Mouse (Mus musculus) MEL (cell line): ENCODE measurements around the gene Cep89. TPM values are rescaled to one million over a fixed set of nuclear protein-coding genes. Genes with fewer than 3 reads are reported as not detected.

Source experiments
- DNase-seq: peaks from one replicate; pipeline ENCODE4 v3.0.0; 2011; ENCODE audit warnings: low read depth, low spot score
- H3K27ac ChIP-seq: 2 replicates; pipeline ENCODE4 v1.5.1; 2012; ENCODE audit warnings: low read depth, mild to moderate bottlenecking, control low read depth, low read length, moderate library complexity; ENCODE audit not compliant: control insufficient read depth
- H3K27me3 ChIP-seq, 2 experiments: fragments of 150-350 bp in 1 of 2; sonication (generic) in 1 of 2; 2 replicates each; pipeline ENCODE4 v1.6.1; 2012; ENCODE audit warnings: low read length in 2 of 2, mild to moderate bottlenecking in 2 of 2, improper control_type of control experiment in 1 of 2, moderate library complexity in 1 of 2; ENCODE audit not compliant: insufficient read depth in 2 of 2, control insufficient read depth in 1 of 2
- H3K36me3 ChIP-seq, 2 experiments: 2 replicates each; pipeline ENCODE4 v1.6.1; 2012 to 2014; ENCODE audit warnings: low read length in 2 of 2, improper control_type of control experiment in 1 of 2, inconsistent platforms in 1 of 2, mild to moderate bottlenecking in 1 of 2; ENCODE audit not compliant: insufficient read depth in 2 of 2, control insufficient read depth in 1 of 2
- H3K4me1 ChIP-seq, 2 experiments: fragments of 150-350 bp in 1 of 2; sonication (generic) in 1 of 2; 2 replicates each; pipeline ENCODE4 v1.6.1; 2012; ENCODE audit warnings: low read length in 2 of 2, improper control_type of control experiment in 1 of 2, mild to moderate bottlenecking in 1 of 2; ENCODE audit not compliant: insufficient read depth in 2 of 2, control insufficient read depth in 1 of 2
- H3K4me3 ChIP-seq, 2 experiments: fragments of 150-350 bp in 1 of 2; sonication (generic) in 1 of 2; 2 replicates each; pipeline ENCODE4 v1.5.1; 2012; ENCODE audit warnings: low read depth in 2 of 2, low read length in 2 of 2, mild to moderate bottlenecking in 2 of 2, moderate library complexity in 2 of 2, control low read depth in 1 of 2, improper control_type of control experiment in 1 of 2; ENCODE audit not compliant: control insufficient read depth in 1 of 2, insufficient read depth in 1 of 2
- H3K79me2 ChIP-seq: 2 replicates; pipeline ENCODE4 v1.6.1; 2012; ENCODE audit warnings: mild to moderate bottlenecking, low read length, moderate library complexity; ENCODE audit not compliant: control insufficient read depth, poor library complexity, insufficient read depth
- H3K9ac ChIP-seq: 2 replicates; pipeline ENCODE4 v1.6.1; 2012; ENCODE audit warnings: low read depth, mild to moderate bottlenecking, control low read depth, low read length, moderate library complexity; ENCODE audit not compliant: control insufficient read depth, poor library complexity, severe bottlenecking
- H3K9me3 ChIP-seq: fragments of 150-350 bp; sonication (generic); replicated peaks from 2 replicates; pipeline ENCODE4 v1.6.1; 2012; ENCODE audit warnings: mild to moderate bottlenecking, low read length, improper control_type of control experiment, moderate library complexity; ENCODE audit not compliant: insufficient read depth
- CHD1 ChIP-seq: IDR thresholded peaks from 2 replicates; pipeline ENCODE4 v1.6.1; 2012; ENCODE audit warnings: low read depth, mild to moderate bottlenecking, inconsistent platforms, low read length, improper control_type of control experiment
- CTCF ChIP-seq, 3 experiments: IDR thresholded peaks in 2 of 3; conservative IDR thresholded peaks in 1 of 3; 2 replicates each; pipeline ENCODE4 v1.5.1; 2011 to 2012; ENCODE audit warnings: low read length in 3 of 3, low read depth in 2 of 3, mild to moderate bottlenecking in 2 of 3, improper control_type of control experiment in 1 of 3, inconsistent platforms in 1 of 3, mixed read lengths in 1 of 3, moderate library complexity in 1 of 3; ENCODE audit not compliant: control insufficient read depth in 1 of 3, insufficient read depth in 1 of 3, poor library complexity in 1 of 3, severe bottlenecking in 1 of 3
- ELF1 ChIP-seq: IDR thresholded peaks from 2 replicates; pipeline ENCODE4 v1.6.1; 2014; ENCODE audit warnings: low read depth, mild to moderate bottlenecking, inconsistent platforms, low read length, improper control_type of control experiment, moderate library complexity
- EP300 ChIP-seq, 2 experiments: IDR thresholded peaks; 2 replicates each; pipeline ENCODE4 v1.6.1; 2011; ENCODE audit warnings: improper control_type of control experiment in 2 of 2, low read length in 2 of 2, low read depth in 1 of 2, mild to moderate bottlenecking in 1 of 2
- GABPA ChIP-seq: IDR thresholded peaks from 2 replicates; pipeline ENCODE4 v1.6.1; 2012; ENCODE audit warnings: low read depth, mild to moderate bottlenecking, inconsistent platforms, low read length, improper control_type of control experiment, moderate library complexity
- HCFC1 ChIP-seq: IDR thresholded peaks from 2 replicates; pipeline ENCODE4 v1.6.1; 2012; ENCODE audit warnings: low read depth, mild to moderate bottlenecking, inconsistent platforms, low read length, improper control_type of control experiment, moderate library complexity
- MAZ ChIP-seq: IDR thresholded peaks from 2 replicates; pipeline ENCODE4 v1.6.1; 2012; ENCODE audit warnings: low read depth, mild to moderate bottlenecking, inconsistent platforms, low read length, improper control_type of control experiment
- MYB ChIP-seq: IDR thresholded peaks from 2 replicates; pipeline ENCODE4 v1.6.1; 2011; ENCODE audit warnings: mild to moderate bottlenecking, low read depth, low read length, improper control_type of control experiment
- NELFE ChIP-seq: IDR thresholded peaks from 2 replicates; pipeline ENCODE4 v1.6.1; 2011; ENCODE audit warnings: low read depth, low read length, improper control_type of control experiment
- NRF1 ChIP-seq: IDR thresholded peaks from 2 replicates; pipeline ENCODE4 v1.6.1; 2014; ENCODE audit warnings: low read depth, mild to moderate bottlenecking, inconsistent platforms, low read length, improper control_type of control experiment, moderate library complexity; ENCODE audit not compliant: poor library complexity, insufficient read depth, severe bottlenecking
- POLR2AphosphoS2 ChIP-seq: IDR thresholded peaks from 2 replicates; pipeline ENCODE4 v1.6.1; 2011; ENCODE audit warnings: low read length, improper control_type of control experiment
- RCOR1 ChIP-seq: IDR thresholded peaks from 2 replicates; pipeline ENCODE4 v1.6.1; 2012; ENCODE audit warnings: low read depth, mild to moderate bottlenecking, inconsistent platforms, low read length, improper control_type of control experiment
- SIN3A ChIP-seq: IDR thresholded peaks from 2 replicates; pipeline ENCODE4 v1.6.1; 2012; ENCODE audit warnings: low read length, improper control_type of control experiment, inconsistent platforms
- TBP ChIP-seq: IDR thresholded peaks from 2 replicates; pipeline ENCODE4 v1.8.0; 2011; ENCODE audit warnings: low read depth, low read length, improper control_type of control experiment
- TCF12 ChIP-seq: IDR thresholded peaks from 2 replicates; pipeline ENCODE4 v1.6.1; 2014; ENCODE audit warnings: low read depth, mild to moderate bottlenecking, inconsistent platforms, low read length, improper control_type of control experiment, moderate library complexity
- UBTF ChIP-seq: IDR thresholded peaks from 2 replicates; pipeline ENCODE4 v1.6.1; 2012; ENCODE audit warnings: low read depth, mild to moderate bottlenecking, inconsistent platforms, low read length, improper control_type of control experiment, moderate library complexity, borderline replicate concordance; ENCODE audit not compliant: insufficient read depth
- USF2 ChIP-seq, 2 experiments: IDR thresholded peaks; 2 replicates each; pipeline ENCODE4 v1.6.1; 2011 to 2012; ENCODE audit warnings: improper control_type of control experiment in 2 of 2, low read length in 2 of 2, borderline replicate concordance in 1 of 2, inconsistent platforms in 1 of 2, low read depth in 1 of 2, mild to moderate bottlenecking in 1 of 2; ENCODE audit not compliant: insufficient read depth in 1 of 2
- ZMIZ1 ChIP-seq: IDR thresholded peaks from 2 replicates; pipeline ENCODE4 v1.6.1; 2012; ENCODE audit warnings: low read depth, mild to moderate bottlenecking, inconsistent platforms, low read length, improper control_type of control experiment, moderate library complexity
- ZNF384 ChIP-seq: IDR thresholded peaks from 2 replicates; pipeline ENCODE4 v1.6.1; 2012; ENCODE audit warnings: low read depth, mild to moderate bottlenecking, inconsistent platforms, low read length, improper control_type of control experiment
- polyA plus RNA-seq, 2 experiments: library from polyadenylated mRNA; stranded (reverse) in 1 of 2; unstranded in 1 of 2; fragments of >175 nt in 1 of 2; fragments of >200 nt in 1 of 2; gene quantifications; 2 replicates each; pipeline versions ENCODE4 v1.2.1 to v1.2.4; 2012; ENCODE audit warnings: low replicate concordance in 2 of 2, low read depth in 1 of 2; ENCODE audit not compliant: insufficient read length in 2 of 2, insufficient read depth in 1 of 2, missing spikeins in 1 of 2
- total RNA-seq: library from RNA; depleted of rRNA; stranded (reverse); fragments of 300-350 nt; gene quantifications from 2 replicates; pipeline ENCODE4 v1.2.3, GENCODE M21; 2012

Gene Cep89
- total and polyA plus RNA-seq, 3 experiments: 15.8 to 44.5 TPM; not detected in 1

DNA sequence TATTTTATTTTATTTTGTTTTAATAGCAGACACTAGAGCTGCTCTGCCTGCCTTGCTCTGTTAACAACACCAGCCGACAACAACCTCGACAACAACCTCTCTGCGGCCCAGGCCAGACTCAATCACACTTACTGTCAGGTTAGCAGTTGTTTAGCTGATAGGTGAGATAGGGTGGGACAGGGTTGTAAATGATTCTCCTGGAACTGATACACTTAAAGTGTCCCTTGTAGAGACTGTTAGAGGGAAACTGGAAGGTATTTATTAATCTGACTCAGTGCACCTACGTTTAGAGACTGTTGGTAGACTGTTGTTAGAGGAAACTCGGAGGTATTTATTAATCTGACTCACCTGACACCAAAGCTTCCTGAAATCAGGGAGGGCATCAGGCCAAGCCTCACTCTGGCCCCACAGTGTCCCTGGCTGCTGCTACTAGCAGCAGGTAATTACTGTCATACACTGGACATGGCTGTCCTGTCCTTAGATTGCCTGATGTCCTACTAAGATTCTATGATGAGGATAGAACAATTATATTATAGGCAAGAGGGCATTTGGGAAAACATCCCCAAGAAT, 41.4 kb upstream of the Cep89 start:
- no peak for TF ChIP-seq MAZ
- no peak for TF ChIP-seq CHD1
- TF ChIP-seq UBTF: no peak
- TF ChIP-seq NRF1: no peak
- TF ChIP-seq TCF12: no peak
- no peak for TF ChIP-seq CTCF (IDR thresholded peaks at IDR 0.05 in 2 of 3, conservative IDR thresholded peaks at IDR 0.05 in 1 of 3; ENCODE audit: control insufficient read depth in 1 of 3, insufficient read depth in 1 of 3, low read depth in 2 of 3, low read length in 3 of 3, poor library complexity in 1 of 3, severe bottlenecking in 1 of 3)
- no peak for TF ChIP-seq ZMIZ1
- TF ChIP-seq SIN3A: no peak
- no peak for TF ChIP-seq EP300 (IDR thresholded peaks at IDR 0.05; ENCODE audit: low read depth in 1 of 2, low read length in 2 of 2)
- no peak for TF ChIP-seq RCOR1
- Histone ChIP-seq H3K27me3 (no peaks in the 10 kb centered on the region), H3K4me3 (no peak overlapping the region), H3K36me3 (no peaks in the 10 kb centered on the region), H3K4me1 (no peaks in the 10 kb centered on the region), H3K9ac (no peak overlapping the region), H3K79me2 (no peaks in the 10 kb centered on the region), H3K9me3 (no peaks in the 10 kb centered on the region), H3K27ac (no peak overlapping the region)
- no peak for DNase-seq

DNA sequence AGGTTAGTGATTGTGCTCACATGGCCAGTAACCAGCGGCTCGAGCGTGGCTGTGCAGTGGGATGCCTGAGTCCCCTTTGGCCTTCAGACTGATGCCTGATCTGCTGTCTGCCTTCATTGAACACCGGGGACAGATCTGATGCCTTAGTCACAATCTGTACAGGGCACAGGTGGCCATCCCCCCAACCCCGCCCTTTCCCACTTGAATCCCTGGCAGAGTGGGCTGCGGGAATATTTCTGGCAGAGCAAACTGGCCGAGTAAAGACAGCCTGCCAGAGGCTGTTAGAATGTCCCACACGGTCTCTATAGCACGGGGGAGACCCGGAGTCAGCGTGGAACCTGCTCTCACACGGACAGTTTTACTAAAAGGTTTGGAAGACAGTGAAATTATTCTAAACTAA, 39.2 kb upstream of the Cep89 start:
- H3K9me3 ChIP-seq: no peaks in the 10 kb centered on the region
- H3K79me2 ChIP-seq: no peaks in the 10 kb centered on the region
- H3K27ac ChIP-seq: no peak overlapping the region
- no peaks in the 10 kb centered on the region for H3K36me3 ChIP-seq
- no peak overlapping the region for H3K9ac ChIP-seq
- no peak overlapping the region for H3K4me3 ChIP-seq
- no peaks in the 10 kb centered on the region for H3K4me1 ChIP-seq
- no peaks in the 10 kb centered on the region for H3K27me3 ChIP-seq
- TF ChIP-seq ZNF384 (no peak), HCFC1 (no peak), NRF1 (no peak), TBP (no peak), ELF1 (no peak), TCF12 (no peak), MYB (no peak), POLR2AphosphoS2 (no peak), USF2 (IDR thresholded peaks at IDR 0.05; ENCODE audit: borderline replicate concordance in 1 of 2, insufficient read depth in 1 of 2, low read depth in 1 of 2, low read length in 2 of 2) (no peak), GABPA (no peak), ZMIZ1 (no peak), MAZ (no peak), NELFE (no peak)
- no peak for DNase-seq
